9 mouse cellular contexts compared by ENCODE assay signal in genomic region chr9:71317096-71317920, GRCm38 (mm10).
DNase-seq lines count a peak whose midpoint lies in the region; ATAC-seq and TF ChIP-seq lines count a peak whose summit lies in the region.
"Had no signal": no experiment of that assay in that cellular context is flagged by ENCODE, and none has a peak within 500 bp of the region (broad histone marks: within the 10 kb centered on the region; RNA-seq: fewer than 3 reads in every experiment).

No protein-coding gene starts in this region.

- H3K4me3 ChIP-seq in heart, embryonic 16.5 days (ENCODE audit: low read length) = no peak overlapping the region

- in situ Hi-C loops in Patski (cut with MboI; ENCODE audit: low pct_unique_long_range_greater_than_20kb) = no loop called here

- TF ChIP-seq CTCF in Patski (IDR thresholded peaks at IDR 0.05) = no peak

- peak; percentile 58 for DNase-seq in 3T3-L1 (ENCODE audit: low read depth, low spot score)
- DNase-seq in Patski (ENCODE audit: low read depth, low spot score) = peak; percentile 64
- peak; percentile 77 to 81 for DNase-seq in kidney, postnatal 25 days
- DNase-seq in thymus, postnatal 0 days (ENCODE audit: low spot score) = no peak
- no peak for DNase-seq in cerebellum, adult 8-10 months
- DNase-seq in c-Kit-positive CD71-positive TER-119-positive erythroid progenitor cells, embryonic 14.5 days (ENCODE audit: low spot score) = no peak
- DNase-seq: cerebellum, postnatal 25 days had no signal

- 54% methylated on average over 11 of the region's 11 CpGs for WGBS in heart, embryonic 16.5 days

- POLR2A ChIA-PET in Patski (lab: Charles Lee) = no interaction called here

- peaks cover 21% of the 10 kb centered on the region for H3K4me1 ChIP-seq in heart, embryonic 16.5 days (ENCODE audit: control insufficient read depth, insufficient read depth, low read length)

- H3K4me2 ChIP-seq in heart, embryonic 16.5 days (ENCODE audit: low read depth, low read length) = no peak overlapping the region

- CTCF ChIA-PET in Patski (lab: Charles Lee) = interaction anchor here (0.8 to 1.6 kb wide), 4 partner anchors 27 to 299 kb away, joined by 3 to 4 read pairs (median 3); no protein-coding TSS in a partner anchor

- H3K27me3 ChIP-seq in Patski = no peaks in the 10 kb centered on the region
- peaks cover 4% of the 10 kb centered on the region; the same call in 1 of the 2 replicates for H3K27me3 ChIP-seq in heart, embryonic 16.5 days (ENCODE audit: control insufficient read depth, insufficient read depth, low read length)

- no peak for ATAC-seq in Patski
- peak; percentile 37 for ATAC-seq in heart, embryonic 16.5 days (replicated peaks; ENCODE audit: extremely low read depth, insufficient read depth, low FRiP score)
- ATAC-seq in megakaryocyte-erythroid progenitor cell, adult 5-6 weeks (replicated peaks; ENCODE audit: low FRiP score, low TSS enrichment, poor library complexity, severe bottlenecking) = no peak

- H3K36me3 ChIP-seq in heart, embryonic 16.5 days (ENCODE audit: control insufficient read depth, insufficient read depth) = no peaks in the 10 kb centered on the region

- H3K27ac ChIP-seq in heart, embryonic 16.5 days (ENCODE audit: low read length) = peak overlapping the region; percentile 56

- H3K9ac ChIP-seq in heart, embryonic 16.5 days (ENCODE audit: low read length) = no peak overlapping the region

- H3K9me3 ChIP-seq in heart, embryonic 16.5 days (replicated peaks; ENCODE audit: control insufficient read depth, low read length) = no peaks in the 10 kb centered on the region

Comparison
In these comparisons a context has a peak if more than half of its experiments do, and no peak if none do; other contexts are left out.
1. DNase-seq: peak in 3T3-L1 (single experiment), Patski (single experiment) and kidney, postnatal 25 days (2 of 2); none in thymus, postnatal 0 days (single experiment), cerebellum, adult 8-10 months (single experiment) and c-Kit-positive CD71-positive TER-119-positive erythroid progenitor cells, embryonic 14.5 days (single experiment).